Mouse (Mus musculus) kidney, adult 9 months (tissue): Measurements from ENCODE around the gene Dennd5b.
"Not testable (repeated sequence)": the region's sequence is repeated elsewhere in the genome, so short reads cannot be mapped to it uniquely, and the experiment has no call there.

ENCODE experiments used
- DNase-seq: peaks from one replicate; pipeline ENCODE4 v3.0.0; 2022

The Dennd5b gene

DNA sequence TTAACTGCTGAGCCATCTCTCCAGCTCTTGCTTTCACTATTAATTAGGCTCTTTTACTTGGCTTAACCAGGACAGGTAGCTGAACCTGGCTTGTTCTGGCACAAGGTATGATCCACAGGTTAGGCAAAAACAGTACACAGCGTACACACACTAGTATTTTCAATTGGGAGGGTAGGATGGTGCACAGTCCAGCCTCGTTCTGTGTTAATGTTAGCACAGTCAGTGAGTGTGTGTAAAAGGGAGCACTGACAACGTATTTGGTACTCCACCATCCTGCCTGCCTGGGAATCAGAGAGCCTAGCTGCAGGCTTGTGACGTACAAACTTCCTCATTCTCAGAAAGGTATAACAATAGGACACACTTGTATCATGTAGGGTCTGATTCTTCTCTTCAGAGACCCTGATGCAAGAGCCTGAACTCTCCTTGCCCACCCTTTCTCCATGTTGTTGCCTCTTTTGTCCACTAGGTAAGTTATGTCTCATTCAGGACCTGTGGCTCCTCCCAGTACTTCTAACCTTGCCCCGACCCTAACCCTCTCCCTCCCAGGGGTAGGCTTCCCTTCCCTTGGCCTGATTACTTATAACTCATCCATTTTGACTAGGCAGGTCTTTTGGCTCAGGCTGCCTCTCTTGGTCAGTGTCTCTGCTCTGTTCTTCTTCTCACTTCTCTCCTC, 107.0 kb downstream of the Dennd5b start:
- no peak for DNase-seq

DNA sequence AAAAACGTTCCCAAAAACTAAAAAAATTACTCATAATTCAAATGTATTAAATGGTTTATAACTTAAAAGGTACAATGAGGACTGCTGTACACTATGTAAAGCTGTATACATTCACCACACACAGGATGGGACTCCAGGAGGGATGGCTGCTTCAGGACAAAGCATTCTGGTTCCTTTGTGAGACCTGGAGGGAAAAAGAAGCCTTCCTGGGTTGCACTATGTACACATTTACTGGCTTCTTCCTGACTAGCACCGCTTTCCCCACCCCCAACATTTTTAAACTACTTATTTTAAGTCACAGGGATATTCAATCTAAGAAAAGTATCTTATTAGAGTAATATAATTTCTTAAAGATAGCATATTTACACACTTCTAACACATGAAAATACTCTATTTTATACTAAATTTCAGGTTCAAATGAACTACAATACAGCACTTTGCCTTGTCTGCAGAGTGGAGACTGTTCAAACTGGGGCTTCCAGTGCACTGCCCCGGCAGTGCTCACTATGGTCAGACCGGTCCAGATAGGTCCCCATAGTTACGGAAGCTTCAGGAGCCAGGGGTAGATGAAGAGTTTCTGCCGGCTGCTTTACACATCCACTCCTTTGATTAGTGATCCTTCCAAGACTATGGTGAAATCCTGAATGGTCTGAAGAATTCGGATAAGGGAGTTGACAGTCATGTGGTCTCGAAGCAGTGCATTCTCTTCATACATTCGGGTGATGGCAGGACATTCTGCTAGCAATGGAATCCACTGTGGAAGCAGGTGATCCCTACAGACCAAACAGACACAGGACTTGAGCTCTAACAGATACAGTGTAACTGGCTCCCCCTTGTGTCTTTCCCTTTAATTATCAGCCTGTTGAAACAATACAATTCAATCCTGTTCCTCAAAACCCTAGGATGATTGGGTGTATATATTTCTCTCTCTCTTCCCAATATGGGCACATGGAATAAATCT, 108.1 kb downstream of the Dennd5b start:
- peak; percentile 50 for DNase-seq

- DNase-seq, result no peak
Measured at GRCm38 (mm10) chr6:148992373-148993116, 108.9 kb downstream of the Dennd5b start.

- DNase-seq, result no peak
Measured at GRCm38 (mm10) chr6:148991660-148992372, 109.7 kb downstream of the Dennd5b start.

- not testable (repeated sequence) for DNase-seq
Measured at GRCm38 (mm10) chr6:148989792-148990491, 111.5 kb downstream of the Dennd5b start.

DNA sequence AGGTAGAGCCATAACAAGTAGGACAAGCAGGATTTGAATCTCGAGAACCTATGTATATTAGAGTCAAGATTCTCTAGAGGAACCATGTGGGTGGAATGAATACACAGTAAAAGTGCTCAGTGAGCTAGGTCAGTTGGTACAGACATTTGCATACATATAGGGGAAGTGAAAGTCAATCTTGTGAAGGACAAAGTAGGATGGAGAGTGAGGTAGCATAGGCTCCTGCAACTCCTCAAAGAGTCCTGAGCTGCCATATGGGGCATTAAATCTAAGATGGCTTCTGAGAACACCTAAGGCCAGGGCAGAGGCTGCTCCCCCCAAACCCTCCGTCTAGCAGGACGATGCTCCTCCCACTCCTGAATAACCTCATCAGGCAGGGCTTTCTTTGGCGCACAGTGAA, 115.5 kb downstream of the Dennd5b start:
- no peak for DNase-seq

- DNase-seq, result no peak
Measured at GRCm38 (mm10) chr6:148980495-148980894, 121.0 kb downstream of the Dennd5b start.

- DNase-seq, result no peak
Measured at GRCm38 (mm10) chr6:148975096-148975495, 126.4 kb downstream of the Dennd5b start.

DNA sequence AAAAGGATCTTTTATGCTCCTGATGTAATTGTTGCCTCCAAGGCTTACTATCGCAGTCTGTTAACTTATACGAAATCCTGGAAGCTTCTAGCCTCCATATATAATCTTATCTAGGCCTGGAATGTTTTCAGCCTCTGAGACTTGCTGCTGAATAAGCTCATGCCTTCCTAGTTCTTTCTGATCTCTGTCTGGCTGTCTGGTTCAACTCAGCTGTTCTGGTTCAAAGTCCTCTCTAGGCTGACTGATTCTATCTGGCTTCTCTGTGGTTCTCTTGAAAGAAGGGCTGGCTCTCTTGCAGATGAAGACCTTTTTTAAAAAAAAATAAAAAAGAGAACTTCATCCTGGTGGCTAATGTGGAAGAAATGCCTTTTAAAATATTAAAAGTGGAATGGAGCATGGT, 128.6 kb downstream of the Dennd5b start:
- DNase-seq, result peak; percentile 64

DNA sequence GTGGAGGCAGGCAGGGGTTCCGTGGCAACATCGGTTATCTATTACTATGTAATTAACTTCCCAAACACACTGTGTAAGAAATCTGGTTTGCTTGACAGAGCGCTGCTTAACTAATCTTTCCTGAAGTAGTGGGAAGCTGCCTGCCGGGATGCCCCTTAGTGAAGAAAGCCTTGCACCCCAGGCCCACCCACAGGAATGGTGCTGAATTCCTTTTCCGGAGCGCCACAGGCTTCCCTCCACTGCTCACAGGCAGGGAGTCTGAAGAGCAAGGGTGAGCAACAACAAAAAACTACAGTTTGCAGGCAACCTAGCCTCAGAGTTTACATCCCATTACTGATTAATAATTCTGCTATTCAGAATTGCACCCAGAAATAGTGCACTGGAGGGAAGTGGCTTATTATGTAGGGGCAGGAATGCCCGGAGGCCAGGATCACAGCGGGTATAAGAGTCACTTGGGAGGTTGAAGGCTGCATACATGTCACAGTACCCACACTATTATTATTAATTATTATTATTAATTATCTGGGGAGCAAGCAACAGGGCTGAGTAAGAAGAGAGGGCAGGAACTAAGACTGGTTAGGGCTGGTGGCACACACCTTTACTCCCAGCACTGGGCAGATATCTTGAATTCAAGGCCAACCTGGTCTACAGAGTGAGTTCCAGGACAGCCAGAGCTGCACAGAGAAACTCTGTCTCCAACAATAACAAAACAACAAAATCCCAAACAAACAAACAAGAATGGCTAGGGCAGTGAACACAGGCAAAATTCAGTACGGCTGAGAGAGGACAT, 129.2 kb downstream of the Dennd5b start:
- DNase-seq, result no peak

DNA sequence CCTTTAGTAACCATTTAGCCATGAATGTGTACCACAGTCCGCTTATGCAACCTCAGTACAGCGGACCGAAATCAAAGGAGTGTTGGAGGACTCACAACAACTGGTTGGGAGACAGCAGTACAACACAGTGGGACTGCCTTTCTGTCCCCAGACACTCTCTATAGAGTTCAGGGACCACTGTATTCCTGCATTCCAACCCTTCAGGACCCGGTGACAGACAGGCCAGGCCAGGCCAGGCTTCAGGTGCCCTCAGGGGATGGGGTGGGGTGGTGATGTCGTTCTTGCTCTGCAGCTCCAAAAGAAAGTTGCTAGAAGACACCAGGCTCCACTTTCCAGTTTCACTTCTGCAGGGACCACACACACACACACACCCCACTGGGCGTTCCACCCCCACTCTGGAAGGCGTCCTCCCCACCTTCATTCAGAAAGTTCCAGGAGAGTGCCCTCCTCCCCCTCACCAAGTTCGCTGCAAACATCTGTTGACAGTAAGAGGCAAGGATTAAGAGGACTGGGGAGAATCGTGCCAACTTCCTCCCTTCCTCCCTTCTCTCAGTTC, 130.0 kb downstream of the Dennd5b start:
- no peak for DNase-seq

GRCm38 (mm10) chr6:148961285-148961684, 140.2 kb downstream of the Dennd5b start:
- DNase-seq, result no peak

DNA sequence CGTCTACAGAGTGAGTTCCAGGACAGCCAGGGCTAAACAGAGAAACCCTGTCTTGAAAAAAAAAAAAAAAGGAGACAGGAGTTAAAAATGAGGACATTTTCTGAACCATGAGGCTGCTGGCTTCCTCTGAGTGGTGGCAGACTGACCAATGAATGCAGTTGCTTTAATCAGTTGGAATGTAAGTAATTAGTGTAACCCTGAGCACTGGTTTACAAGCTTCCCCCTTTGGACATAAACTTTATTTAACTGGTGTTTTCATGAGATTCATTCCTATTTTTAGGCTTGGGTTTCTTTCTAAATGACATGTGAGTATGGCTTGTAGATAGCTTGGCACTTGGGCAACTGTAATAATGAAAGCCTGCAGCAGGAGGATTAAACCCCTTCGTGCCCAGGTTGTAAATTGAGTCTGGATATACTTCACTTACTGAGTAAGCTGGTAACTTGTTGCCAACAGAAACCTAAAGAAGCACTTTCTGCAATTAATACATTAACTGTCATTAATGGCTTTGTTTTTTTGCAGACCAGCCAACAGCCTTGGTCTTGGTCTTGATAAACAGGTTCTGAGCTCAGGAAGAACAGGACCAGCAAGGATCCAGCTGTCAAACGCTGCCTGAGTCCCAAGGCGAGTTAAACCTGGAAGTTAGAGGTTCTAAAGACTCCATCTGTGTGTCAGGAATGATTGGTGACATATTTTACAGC, 141.8 kb downstream of the Dennd5b start:
- no peak for DNase-seq

- DNase-seq, result no peak
Measured at GRCm38 (mm10) chr6:148958712-148959111, 142.8 kb downstream of the Dennd5b start.

DNA sequence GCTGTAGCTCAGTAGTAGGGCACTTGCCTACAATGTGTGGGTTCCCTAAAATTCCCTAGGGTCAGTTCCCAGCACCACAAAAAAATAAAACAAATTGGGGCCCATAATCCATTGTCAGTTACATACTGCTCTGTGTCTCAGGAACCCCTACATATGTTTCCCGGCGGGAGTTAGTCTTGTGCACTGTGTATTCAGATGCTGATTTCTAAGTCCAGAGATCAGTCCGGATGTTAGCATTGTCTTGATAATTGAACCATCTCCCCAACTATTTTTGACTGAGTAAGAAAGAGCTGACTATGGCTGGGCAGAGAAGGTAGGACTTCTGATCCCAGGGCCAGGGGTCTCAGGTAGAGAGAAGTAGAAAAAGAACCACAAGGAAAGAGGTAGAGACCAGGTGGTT, 144.4 kb downstream of the Dennd5b start:
- DNase-seq, result no peak

DNA sequence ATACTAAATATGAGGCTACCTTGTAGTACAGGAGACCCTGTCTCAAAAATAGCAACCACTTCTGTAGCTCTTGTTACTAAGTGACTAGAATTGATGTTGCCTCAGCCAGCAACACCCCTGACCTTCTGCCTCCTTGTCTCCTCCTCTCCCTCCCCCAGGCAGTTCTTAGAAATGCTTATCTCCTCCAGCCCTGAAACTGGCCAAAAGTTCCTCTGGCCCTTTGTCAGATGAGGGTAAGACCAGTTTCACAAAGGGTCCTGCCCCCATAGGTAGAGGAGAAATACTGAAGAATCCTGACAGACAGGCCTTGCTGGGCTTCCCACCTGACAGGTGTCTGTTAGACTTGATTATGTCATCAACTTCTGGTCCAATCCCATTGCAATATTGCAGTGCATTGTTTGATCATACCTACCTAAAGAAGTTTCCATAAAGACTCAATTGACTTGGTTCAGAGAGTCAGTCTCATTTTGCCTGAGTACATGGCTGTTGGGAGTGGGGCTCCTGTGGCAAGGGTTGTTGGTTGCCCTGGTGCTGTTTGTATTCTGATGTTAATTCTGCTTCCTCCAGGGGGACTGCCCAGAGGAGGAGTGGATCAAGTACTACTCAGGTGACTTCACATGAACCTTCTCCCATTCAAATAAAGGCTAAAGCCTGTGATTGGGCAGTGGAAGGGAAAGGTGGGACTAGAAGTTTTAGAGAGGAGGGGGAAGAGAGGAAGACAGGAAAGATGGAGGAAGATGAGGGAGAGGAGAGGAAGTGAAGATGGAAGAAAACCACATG, 145.6 kb downstream of the Dennd5b start:
- no peak for DNase-seq

- peak; percentile 28 for DNase-seq
Measured at GRCm38 (mm10) chr6:148946881-148947405, 154.5 kb downstream of the Dennd5b start.

- peak; percentile 99 for DNase-seq
Measured at GRCm38 (mm10) chr6:148946409-148946742, 155.1 kb downstream of the Dennd5b start, which contains the start of gene Sinhcaf. Gene Sinhcaf, minus strand, starts transcription at chr6:148946467.
